Mouse (Mus musculus) T-helper 2 cell (primary cell): ENCODE data around the gene Slc3a1.

Experiments used
- in situ Hi-C: fragments of 300-600 bp; cut with MboI, MseI; formaldehyde crosslinking; loops from one replicate; pipeline ENCODE4 v1.15.1; 2025; ENCODE audit warnings: high pct_unique_total_duplicates

Slc3a1 gene

DNA sequence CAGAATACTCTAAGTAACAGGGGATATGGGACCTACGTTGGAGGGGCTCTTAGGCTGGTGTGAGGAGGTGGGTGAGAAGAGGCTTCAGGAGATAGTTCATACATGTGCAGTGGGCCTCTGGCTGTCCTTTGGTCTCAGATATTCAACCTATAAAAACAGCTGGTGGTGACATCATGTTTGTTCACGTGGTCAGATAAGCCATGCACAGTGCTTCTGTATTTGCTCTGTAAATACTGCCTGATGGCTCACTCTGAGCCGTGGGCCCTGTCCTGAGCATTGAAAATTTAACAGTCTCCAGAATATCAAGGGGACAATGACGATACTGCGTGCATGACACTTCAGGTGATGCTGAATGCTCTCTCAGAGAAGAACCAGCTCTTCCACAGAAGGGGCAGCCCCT lies 9.7 kb downstream of the Slc3a1 start:
- in situ Hi-C loops = no loop called here

DNA sequence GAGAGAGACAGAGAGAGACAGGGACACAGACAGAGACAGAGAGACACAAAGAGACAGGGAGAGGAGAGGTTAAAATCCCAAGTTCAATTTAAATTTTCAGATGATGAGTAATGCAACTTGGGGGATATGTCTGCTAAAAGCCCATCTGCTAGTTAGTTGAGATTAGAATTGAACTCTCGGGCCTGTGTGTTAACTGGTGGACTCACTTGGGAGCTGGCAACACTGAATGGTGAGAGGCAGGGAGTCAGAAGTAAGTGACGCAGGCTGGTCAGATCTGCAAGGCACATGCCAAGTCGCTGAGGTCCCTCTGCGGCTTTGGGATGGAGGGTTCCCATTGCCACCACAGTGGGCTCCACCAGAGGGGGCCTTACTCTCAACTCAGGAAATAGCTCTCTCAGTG lies 10.1 kb downstream of the Slc3a1 start:
- in situ Hi-C loops = no loop called here

DNA sequence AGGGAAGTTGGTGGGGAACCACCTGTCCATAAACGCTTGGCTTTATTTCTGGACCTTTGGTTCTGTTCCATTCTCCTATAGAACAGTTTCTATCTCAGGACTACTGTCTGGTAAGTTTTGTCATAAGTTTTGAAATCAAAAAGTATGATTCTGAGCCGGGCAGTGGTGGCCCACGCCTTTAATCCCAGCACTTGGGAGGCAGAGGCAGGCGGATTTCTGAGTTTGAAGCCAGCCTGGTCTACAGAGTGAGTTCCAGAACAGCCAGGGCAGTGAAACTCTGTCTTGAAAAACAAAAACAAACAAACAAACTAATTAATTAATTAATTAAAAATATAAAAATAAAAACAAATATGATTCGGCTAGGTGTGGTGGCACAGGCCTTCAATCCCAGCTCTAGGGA lies 10.6 kb downstream of the Slc3a1 start:
- in situ Hi-C loops = no loop called here

- in situ Hi-C loops = loop anchor here (5.0 kb wide), 1 partner anchor 61 kb away; no protein-coding TSS in a partner anchor
Observed at GRCm38 (mm10) chr17:85040913-85041312, 12.7 kb downstream of the Slc3a1 start.

DNA sequence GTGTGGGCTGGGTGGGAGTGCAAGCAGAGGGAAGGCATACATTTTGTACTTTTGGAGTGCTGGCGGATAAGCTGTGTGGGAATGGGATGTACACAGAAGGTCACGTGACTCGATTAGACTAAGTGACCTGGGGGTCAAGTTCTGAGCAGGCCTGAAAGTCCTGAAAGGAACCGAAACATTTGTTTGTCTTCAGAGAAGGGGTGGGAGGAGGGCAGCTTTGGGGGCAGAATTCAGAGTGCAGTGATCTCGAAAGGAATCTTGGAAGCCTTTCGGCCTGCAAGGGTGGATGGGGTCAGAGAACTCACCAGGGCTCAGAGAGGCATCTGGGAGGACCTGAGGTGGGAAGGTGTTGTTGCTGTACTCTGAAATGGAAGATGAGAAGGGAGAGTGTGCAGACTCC lies 14.2 kb downstream of the Slc3a1 start:
- in situ Hi-C loops = loop anchor here (5.0 kb wide), 1 partner anchor 60 kb away; no protein-coding TSS in a partner anchor

- in situ Hi-C loops = loop anchor here (5.0 kb wide), 1 partner anchor 59 kb away; no protein-coding TSS in a partner anchor
Observed at GRCm38 (mm10) chr17:85043404-85043816, 15.2 kb downstream of the Slc3a1 start.

GRCm38 (mm10) chr17:85044466-85044865 lies 16.3 kb downstream of the Slc3a1 start:
- in situ Hi-C loops = loop anchor here (5.0 kb wide), 1 partner anchor 58 kb away; no protein-coding TSS in a partner anchor

- in situ Hi-C loops = no loop called here
Observed at GRCm38 (mm10) chr17:85045160-85045559, 17.0 kb downstream of the Slc3a1 start.

DNA sequence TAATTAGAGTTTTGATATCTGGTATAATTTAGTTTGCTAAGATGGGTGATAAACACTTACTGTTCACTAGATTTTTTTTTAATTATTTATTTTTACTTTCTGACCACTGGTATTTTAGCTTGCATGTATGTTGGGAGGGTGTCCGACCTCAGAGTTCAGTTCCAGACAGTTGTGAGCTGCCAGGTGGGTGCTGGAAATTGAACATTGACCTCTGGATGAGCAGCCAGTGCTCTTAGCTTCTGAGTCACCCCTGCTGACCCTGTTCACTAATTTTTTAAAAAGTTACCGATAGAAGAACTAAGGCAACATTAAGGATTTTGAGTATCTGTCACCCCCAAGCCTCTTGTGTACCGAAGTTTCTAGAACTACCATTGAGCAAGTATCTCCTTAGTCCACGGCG lies 20.2 kb downstream of the Slc3a1 start:
- in situ Hi-C loops = no loop called here

- in situ Hi-C loops = no loop called here
Observed at GRCm38 (mm10) chr17:85058276-85058675, 30.1 kb downstream of the Slc3a1 start.

DNA sequence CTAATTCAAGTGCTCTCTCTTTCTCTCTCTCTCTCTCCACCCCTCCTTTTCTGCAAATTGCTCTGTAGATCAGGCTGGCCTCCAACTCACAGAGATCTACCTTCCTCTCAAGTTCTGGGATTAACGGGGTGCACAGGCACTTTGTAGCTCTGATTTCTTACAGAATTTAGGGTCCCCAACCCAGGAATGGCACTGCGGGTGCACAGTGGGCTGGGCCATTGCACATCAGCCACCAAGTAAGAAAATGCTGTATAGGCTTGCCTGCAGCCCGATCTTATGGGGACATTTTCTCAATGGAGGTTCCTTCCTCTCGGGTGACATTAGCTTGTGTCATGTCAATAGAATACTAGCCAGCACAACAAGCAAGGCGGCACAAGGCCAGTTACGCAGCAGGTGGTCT lies 31.0 kb downstream of the Slc3a1 start:
- in situ Hi-C loops = no loop called here

GRCm38 (mm10) chr17:85063560-85063959 lies 35.4 kb downstream of the Slc3a1 start:
- in situ Hi-C loops = no loop called here

GRCm38 (mm10) chr17:85067331-85067730 lies 39.2 kb downstream of the Slc3a1 start:
- in situ Hi-C loops = no loop called here

- in situ Hi-C loops = no loop called here
Observed at GRCm38 (mm10) chr17:85070658-85071057, 42.5 kb downstream of the Slc3a1 start.

GRCm38 (mm10) chr17:85071088-85071775 lies 43.1 kb downstream of the Slc3a1 start:
- in situ Hi-C loops = no loop called here

DNA sequence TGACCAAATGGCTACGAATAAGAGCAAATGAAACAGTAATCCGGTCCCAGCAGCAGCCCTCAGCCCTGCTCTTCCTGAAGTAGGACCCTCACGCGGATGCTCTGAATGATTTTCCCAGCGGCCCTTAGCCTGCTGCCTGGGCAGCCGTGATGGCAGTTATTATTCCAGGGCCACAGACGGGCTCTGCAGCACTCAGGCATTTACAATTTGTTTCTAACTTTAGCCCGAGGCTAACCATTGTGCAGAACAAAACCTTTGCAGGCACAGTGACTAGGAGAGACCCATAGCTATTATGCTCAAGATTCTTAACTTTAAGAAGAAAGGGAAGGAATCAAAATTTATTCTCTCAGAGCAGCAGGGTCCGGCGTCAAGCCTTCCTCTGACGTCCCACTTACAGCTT lies 44.2 kb downstream of the Slc3a1 start:
- in situ Hi-C loops = no loop called here

DNA sequence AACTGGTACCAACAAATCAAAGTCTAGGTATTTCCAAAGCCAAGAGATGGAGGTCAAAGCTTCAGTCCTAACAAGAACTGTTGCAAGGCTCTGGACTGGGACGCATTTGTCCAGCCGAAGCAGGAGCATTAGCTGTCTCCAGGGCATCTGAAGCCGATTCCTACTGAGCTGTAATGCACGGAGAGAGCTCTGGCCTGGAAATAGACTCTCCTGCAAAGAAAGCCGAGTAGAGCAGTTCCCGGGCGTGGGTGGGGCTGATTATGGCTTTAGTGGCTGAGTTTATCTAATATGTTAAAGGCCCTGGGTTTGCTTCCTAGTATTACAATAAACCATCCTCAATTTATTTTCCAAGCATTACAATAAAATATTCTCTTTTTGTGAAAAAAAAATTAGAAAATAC lies 45.0 kb downstream of the Slc3a1 start:
- in situ Hi-C loops = no loop called here

GRCm38 (mm10) chr17:85074083-85074482 lies 45.9 kb downstream of the Slc3a1 start:
- in situ Hi-C loops = no loop called here

- in situ Hi-C loops = no loop called here
Observed at GRCm38 (mm10) chr17:85079276-85079675, 51.1 kb downstream of the Slc3a1 start.

- in situ Hi-C loops = no loop called here
Observed at GRCm38 (mm10) chr17:85080781-85081180, 52.6 kb downstream of the Slc3a1 start.

GRCm38 (mm10) chr17:85085335-85085734 lies 57.2 kb downstream of the Slc3a1 start:
- in situ Hi-C loops = no loop called here

GRCm38 (mm10) chr17:85086501-85086900 lies 58.3 kb downstream of the Slc3a1 start:
- in situ Hi-C loops = no loop called here

DNA sequence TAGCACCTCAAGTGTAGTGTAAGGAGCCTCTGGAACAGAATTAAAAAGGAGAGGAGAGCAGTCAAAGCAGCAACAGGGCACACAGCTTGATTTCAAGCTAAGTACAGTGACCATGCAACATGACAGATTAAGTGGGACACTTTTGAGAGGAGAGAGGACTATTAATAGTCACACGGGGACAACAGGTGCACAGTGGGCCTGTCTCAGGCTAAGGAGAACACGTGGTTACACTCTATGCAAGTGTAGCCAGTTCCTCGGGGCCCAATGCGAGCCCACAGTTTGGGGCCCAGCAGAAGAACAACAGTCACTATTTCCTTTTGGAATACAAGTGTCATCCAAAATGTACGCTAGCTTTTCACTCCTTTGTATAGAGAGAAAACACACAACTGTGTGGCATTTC lies 59.4 kb downstream of the Slc3a1 start:
- in situ Hi-C loops = no loop called here

- in situ Hi-C loops = no loop called here
Observed at GRCm38 (mm10) chr17:85088401-85088800, 60.2 kb downstream of the Slc3a1 start.
